Mouse (Mus musculus) cerebellum, adult 11-12 months (tissue): ENCODE data around the gene Stoml1.

Experiments used
- DNase-seq: peaks from one replicate; pipeline ENCODE4 v3.0.0; 2022

Stoml1 gene

DNA sequence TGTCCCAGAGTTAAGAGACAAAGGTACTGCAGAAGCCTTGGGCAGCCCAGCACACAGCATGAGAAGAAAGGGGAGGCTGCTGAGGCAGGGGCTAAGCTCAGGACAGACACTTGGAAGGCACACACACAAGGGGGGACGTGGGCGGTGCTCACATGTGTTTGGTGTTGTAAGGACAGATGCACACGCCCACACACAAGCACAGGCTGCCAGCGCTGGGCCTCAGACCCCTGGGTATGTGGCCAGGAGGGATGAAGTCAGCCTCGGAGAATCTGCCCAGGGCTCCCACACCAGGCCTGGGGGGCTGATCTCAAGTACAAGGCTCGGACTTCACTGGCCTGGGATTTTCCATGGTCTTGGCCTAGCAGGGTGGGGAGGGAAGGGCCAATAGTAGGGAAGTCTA, 55.4 kb downstream of the Stoml1 start:
- no peak for DNase-seq

DNA sequence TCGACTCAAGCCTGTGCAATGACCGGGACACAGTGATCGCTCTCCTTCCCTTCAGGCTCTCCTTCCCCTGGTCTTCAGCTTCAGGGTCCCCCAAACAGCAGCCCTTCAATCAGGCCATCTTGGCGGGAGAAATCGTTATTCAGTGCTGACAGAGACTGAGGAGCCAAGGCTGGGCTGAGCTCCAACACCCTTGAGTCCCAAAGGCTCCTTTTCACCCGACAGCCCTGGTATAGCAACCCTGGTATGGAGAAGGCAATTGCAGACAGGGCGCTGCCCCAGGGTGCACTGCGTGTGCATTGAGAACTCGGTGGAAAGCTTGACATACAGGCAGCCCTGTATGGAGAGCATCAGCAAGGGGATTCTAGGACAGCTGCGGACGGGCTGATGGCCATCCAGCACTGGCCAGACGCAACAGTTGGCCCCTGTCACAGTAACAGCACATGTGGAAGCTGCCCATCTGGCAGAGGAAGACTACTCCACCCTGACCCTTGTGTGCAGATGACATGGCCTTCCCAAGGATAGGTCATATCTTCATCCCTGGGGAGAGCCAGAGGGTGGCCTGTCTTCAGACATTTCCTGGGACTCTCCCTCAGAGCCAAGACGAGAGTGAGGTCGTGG, 57.2 kb downstream of the Stoml1 start:
- no peak for DNase-seq

DNA sequence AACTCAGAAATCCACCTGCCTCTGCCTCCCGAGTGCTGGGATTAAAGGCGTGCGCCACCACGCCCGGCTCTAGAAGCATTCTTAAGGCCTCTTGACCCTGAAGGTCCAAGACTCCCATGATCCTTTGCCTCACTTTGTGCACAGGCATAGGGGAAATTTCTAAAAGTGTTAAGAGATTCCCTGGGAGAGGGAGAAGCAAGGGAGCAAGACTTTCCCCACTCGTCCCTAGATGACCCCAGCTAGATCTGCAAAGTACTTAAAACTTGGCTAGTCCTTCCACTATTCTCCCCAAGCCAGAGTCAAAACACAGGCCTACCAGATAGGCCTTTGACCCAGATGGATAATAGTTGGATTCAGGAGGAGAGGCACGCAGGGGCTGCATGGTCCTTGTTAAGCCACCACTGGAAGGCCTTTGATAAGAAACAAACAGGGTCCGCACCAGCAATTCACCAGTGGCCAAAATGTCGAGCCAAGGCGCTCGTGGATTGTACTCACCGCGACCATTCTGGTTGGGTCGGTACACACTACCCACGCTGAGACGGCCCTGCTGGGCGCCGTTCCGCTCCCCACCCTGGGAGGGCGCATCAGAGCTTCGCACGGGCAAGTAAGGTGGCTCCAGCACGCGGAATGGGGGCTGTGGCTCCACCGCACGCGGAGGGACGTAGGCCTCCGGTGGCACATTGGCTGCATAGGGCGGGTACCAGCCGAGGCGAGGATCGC, 58.4 kb downstream of the Stoml1 start:
- DNase-seq = no peak
